Mouse (Mus musculus): ENCODE data around the gene Lpar5.

The Lpar5 gene

GRCm38 (mm10) chr6:125129710-125130402, 62.1 kb downstream of the Lpar5 start:
- no peak for DNase-seq (ENCODE audit: low spot score)

GRCm38 (mm10) chr6:125131302-125132156, 63.8 kb downstream of the Lpar5 start, which contains the start of gene Nop2:
Gene Nop2, plus strand, starts transcription at chr6:125131909.
- DNase-seq (ENCODE audit: low spot score), result no peak
